Mouse (Mus musculus): ENCODE results near the gene Brms1. TPM values are rescaled to one million over a fixed set of nuclear protein-coding genes. Genes with fewer than 3 reads are reported as not detected.

Gene Brms1
- 60.1 TPM for total RNA-seq (2023)

DNA sequence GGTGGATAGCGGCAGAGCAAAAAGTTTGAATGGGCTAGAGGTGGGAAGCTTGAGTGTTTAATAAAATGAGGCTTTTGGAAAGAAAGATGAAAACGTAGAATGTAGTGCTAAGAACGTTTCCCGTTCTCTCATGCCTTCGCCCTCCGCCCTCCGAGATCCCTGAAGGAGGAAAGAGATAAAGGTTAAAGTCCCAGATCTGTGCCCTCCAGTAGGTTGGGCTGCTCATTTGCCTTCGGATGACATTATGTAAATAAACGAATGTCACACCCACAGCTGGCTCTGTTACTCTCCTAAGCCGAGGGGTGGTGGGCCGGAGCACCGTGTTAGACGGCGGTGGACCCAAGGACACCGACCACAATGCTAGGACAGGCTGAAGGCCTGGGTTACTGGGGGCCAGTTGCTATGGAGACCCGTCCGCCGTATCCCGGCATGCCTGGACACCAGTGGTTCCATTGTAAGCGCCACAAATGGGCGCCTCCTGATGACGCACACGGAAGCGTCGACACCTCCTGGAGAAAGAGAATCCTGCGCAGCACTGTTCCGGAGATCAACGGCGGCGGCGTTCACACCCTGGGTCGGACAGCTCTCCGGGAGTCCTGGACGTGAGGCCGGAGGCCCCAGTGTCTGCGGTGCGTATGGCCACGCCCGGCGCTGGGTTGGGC, at the start of gene Brms1:
Gene Brms1 (plus strand): TSS at position 493 of the 662 bp plus-strand sequence.

DNA sequence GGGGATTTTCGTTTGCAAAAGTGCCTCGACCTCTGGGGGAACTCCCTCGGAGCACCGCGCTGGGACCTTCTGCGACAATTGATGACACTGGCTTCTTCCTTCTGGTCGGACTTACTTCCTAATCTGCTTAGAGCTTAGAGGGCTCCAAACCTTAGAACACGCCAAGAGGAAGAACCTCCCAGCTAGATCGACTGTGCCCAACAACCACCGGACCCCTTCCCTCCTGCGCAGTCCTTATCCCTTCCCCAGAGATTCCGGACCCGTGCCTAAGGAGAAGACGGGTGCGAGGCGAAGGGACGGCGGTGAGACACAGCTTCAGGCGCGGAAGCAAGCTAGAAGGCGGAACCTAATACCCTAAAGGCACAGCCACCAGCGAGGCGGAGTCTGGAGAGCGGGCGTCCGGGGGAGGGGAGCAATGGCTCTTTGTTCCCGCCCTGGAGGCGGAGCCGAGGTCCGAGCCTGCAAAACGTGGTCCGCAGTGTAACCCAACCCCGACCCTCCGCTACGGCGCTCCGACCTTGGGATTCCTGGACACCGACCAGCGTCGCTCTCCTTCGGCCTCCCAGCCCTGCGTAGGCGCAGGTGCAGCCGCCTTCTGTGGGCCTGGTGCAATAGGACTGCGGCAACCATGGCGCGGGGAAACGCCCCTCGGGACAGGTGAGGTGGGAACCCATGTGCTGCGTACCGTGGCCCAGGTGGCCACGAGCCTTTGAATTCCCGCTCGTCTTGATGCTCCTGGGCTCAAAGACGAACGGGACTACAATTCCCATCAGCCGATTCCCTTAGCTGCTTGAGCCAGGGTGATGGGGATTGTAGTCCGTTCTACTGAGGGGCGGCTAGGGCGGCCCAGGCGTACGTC, 17.3 kb upstream of the Brms1 start, which contains the start of gene Slc29a2:
Gene Slc29a2 (plus strand): TSS at position 240 of the 859 bp plus-strand sequence.

DNA sequence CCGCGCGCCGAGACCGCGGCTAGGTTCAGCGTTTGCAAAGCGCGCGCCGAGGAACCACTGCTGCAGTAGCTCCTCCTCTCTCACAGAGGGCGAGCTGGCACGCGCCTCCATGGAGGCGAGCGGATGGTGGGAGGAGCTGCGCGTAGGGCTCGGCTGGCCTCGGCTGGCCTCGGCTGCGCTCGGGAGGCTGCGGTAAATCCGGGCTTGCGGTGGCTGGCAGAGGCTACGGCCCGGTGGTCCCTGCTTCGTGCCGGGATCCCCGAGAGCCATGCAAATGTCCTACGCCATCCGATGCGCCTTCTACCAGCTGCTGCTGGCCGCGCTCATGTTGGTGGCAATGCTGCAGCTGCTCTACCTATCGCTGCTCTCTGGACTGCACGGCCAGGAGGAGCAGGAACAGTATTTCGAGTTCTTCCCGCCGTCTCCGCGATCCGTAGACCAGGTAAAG, 2.4 kb upstream of the Brms1 start, which contains the start of the genes B4gat1 and AC124502.3:
Gene B4gat1 (plus strand): TSS at position 118 of the 448 bp plus-strand sequence.
Gene AC124502.3 (plus strand): TSS at position 183 of the 448 bp plus-strand sequence.

DNA sequence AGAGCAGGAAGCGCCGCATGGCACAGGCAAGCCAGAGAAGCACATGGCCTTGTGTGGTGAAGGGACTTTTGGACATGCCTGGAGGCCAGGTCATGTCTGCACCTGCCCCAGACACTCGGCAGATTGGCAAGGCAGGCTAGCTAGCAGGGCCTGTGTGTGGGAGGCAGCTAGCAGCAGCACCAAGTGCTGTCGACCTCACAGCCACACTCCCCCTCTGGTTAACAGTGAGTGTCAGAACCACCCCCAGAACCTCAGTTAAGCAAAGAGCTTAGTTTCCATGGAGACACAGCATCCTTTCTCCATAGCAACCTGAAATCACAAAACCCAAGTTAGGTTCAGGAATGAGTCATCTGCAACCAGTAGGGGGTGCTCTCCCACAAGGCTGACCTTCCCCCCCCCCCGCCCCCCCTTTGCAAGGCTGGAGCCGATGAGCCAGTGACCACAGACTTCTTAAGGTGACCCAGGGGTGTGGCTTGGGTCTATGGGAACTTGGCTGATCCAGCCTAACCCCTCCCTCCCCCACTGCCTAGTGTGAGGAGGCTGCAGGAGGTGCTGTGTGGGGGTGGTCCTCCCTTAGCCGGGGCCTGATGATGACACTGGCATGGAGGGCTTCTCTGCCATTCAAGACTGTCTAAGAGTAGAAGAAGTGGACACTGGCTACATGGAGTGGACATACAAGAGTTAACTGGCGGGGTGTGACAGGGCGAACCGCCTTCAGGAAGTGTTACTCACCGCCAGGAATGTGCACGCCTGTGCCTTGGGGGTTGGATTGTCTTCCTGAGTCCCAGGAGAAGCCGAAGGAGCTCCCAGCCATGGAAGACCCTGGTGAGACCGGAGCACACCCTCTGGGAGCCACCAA, 9.1 kb downstream of the Brms1 start, which contains the start of gene Rin1:
Gene Rin1 (plus strand): TSS at position 435 of the 859 bp plus-strand sequence.

DNA sequence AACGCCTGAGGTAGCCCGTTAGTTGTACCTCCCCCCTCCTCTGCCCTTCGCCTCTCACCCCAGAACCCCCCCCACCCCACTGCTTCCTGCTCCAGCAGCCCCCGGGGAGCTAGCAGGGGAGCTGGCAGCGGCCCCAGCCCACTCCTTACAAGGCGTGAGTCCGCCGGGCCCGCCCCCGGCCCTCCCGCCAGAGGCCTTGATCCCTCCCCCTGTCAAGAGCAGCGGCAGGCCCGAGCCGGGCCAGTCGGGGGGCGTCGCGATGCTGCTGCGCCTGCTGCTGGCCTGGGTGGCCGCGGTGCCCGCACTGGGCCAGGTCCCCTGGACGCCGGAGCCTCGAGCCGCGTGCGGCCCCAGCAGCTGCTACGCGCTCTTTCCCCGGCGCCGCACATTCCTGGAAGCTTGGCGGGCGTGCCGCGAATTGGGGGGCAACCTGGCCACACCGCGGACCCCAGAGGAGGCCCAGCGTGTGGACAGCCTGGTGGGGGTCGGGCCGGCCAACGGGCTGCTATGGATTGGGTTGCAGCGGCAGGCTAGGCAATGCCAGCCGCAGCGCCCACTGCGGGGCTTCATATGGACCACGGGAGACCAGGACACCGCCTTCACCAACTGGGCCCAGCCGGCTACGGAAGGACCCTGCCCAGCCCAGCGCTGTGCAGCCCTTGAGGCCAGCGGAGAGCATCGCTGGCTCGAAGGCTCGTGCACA, 26.9 kb downstream of the Brms1 start, which contains the start of gene Cd248:
Gene Cd248 (plus strand): TSS at position 212 of the 703 bp plus-strand sequence.

DNA sequence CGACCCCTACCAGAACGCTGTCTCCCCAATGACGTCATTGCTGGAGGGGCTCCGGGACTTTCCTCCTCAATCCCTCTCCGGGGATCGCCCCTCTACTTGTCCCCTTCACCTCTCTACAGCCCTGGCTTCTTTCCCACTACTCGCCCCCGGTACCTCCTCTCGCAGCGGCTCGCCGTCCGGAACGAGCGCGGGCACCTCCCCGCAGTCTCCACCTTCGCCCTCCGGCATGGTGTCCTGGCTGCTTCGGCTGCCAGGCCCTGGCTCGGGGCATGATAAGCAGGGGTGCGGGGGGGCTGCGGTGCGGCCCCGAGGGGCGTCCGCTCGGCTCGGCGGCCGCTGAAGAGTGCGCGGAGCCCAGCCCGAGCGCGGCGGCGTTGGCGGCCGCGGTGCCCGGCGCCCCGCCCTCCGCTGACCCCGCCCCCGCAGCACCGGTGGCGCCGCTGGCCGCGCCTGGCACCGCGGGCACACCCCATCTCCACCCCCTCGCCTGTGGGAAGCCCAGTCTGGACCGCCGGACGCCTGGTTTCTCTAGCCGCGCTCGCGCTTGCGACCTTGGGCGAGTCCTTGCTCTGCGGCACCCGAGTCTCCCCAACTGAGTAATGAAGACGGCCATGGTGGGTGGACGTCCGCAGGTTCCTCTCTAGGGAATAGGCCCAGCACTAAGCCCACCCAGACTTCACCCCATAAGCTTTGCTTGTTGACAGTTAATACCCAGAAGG, 44.1 kb downstream of the Brms1 start, which contains the start of gene Tmem151a:
Gene Tmem151a (minus strand): TSS at position 387 of the 719 bp plus-strand sequence.

DNA sequence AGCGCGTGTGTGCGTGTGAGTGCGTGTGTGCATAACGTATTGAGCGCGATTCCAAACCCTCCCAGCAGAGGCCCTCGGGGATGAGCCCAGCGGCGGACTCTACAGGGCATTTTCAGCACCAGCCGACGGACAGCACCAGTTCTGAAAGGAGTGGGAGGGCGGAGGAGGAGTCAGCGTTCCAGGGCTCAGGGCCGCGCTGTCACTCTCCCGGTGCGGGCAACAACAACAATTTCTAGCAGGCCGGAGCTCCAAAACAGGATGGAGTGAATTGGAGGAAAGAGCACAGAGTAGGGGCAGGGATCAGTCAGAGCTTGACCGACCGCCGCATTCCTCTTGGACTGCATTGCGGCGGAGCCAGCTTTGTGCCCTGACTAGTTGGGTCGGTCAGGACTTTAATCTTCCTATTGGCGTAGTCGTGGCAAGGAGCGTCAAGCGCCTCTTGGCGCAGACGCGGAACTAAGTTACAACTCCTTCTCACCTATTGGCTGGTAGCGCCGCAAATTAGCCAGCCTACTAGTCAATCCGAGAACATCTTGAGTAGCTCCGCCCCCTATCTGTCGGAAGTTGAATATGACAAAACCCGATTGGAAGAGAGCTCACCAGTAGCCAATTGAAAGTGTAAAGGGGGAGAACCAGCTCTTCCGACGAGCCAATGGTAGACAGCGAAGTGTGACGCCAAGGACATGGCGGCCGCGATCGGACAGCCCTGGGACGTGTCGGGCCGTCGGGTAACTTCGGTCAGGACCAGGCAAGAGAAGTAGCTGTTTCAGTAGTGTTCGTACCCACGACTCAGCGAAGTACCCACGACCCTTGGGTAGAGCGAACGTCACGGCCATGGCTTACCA, 47.0 kb downstream of the Brms1 start, which contains the start of gene Yif1a:
Gene Yif1a (plus strand): TSS at position 655 of the 845 bp plus-strand sequence.

DNA sequence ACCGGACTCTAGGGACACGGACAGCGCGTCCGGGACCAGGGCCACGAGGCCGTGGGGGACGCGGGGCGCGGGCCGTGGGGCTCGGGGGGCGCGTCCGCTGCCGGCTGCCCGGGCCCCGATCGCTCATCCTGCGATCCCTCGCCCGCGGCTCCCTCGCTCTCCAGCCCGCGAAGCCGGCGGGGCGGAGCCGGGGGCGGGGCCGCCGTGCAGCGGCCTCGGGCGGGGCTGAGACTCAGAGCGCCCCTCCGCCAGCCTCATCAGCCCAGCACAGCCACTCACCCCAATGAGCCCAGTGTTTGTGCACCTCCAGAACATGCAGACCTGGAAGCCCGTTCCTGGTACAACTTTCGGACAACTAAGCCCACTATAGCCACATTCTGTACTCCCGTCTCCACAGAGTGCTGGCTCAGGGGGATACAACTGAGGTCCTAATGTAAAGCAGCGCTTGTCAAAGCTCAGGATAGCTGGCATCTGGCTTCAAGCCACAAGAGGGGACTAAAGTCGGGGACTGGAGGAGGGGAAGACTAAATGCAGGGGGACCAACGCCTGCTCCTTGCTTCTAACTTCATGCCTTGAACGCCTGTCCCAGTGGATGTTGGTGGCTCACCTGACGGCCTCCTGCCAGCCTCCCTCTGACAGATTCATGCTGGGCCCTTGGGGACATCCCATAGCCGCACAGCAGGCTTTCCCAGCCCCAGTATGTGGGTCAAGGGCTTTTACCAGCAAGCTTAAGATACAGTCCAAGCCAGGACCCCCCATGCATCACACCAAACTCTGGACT, 57.4 kb downstream of the Brms1 start, which contains the start of gene Cnih2:
Gene Cnih2 (minus strand): TSS at position 159 of the 781 bp plus-strand sequence.

Other genes with a start within 250 kb of the Brms1 start
- gene Rbm4, start 247.5 kb upstream of the Brms1 start, total RNA-seq (2023): 80.8 TPM
- gene Gm21992, start 229.7 kb upstream of the Brms1 start, total RNA-seq (2023): 35.5 TPM
- gene Rbm14, start 229.7 kb upstream of the Brms1 start, total RNA-seq (2023): 76.2 TPM
- 45.2 TPM for gene Ccs, start 202.0 kb upstream of the Brms1 start, total RNA-seq (2023)
- not detected for gene Ccdc87, start 202.0 kb upstream of the Brms1 start, total RNA-seq (2023)
- 3.5 TPM for gene Ctsf, start 186.2 kb upstream of the Brms1 start, total RNA-seq (2023)
- gene Actn3, start 163.4 kb upstream of the Brms1 start, total RNA-seq (2023): 0.21 TPM
- 5.0 TPM for gene Zdhhc24, start 162.7 kb upstream of the Brms1 start, total RNA-seq (2023)
- 2.1 TPM for gene Bbs1, start 134.7 kb upstream of the Brms1 start, total RNA-seq (2023)
- 66.5 TPM for gene Dpp3, start 113.1 kb upstream of the Brms1 start, total RNA-seq (2023)
- 1.2 TPM for gene Peli3, start 98.2 kb upstream of the Brms1 start, total RNA-seq (2023)
- gene Mrpl11, start 79.2 kb upstream of the Brms1 start, total RNA-seq (2023): 27.2 TPM
- gene Npas4, start 51.0 kb upstream of the Brms1 start, total RNA-seq (2023): 1.6 TPM
- gene Slc29a2, start 17.5 kb upstream of the Brms1 start, total RNA-seq (2023): 4.4 TPM
- 4.3 TPM for gene B4gat1, start 2.5 kb upstream of the Brms1 start, total RNA-seq (2023)
- 1.2 TPM for gene AC124502.3, start 2.5 kb upstream of the Brms1 start, total RNA-seq (2023)
- 4.6 TPM for gene Rin1, start 9.1 kb downstream of the Brms1 start, total RNA-seq (2023)
- gene Cd248, start 26.7 kb downstream of the Brms1 start, total RNA-seq (2023): not detected
- not detected for gene Tmem151a, start 44.2 kb downstream of the Brms1 start, total RNA-seq (2023)
- gene Yif1a, start 47.2 kb downstream of the Brms1 start, total RNA-seq (2023): 26.5 TPM
- gene Cnih2, start 57.2 kb downstream of the Brms1 start, total RNA-seq (2023): 0.92 TPM
- 90.0 TPM for gene Rab1b, start 65.7 kb downstream of the Brms1 start, total RNA-seq (2023)
- gene Klc2, start 77.2 kb downstream of the Brms1 start, total RNA-seq (2023): 27.5 TPM
- gene Pacs1, start 231.8 kb downstream of the Brms1 start, total RNA-seq (2023): 95.0 TPM